Mouse (Mus musculus) spleen, postnatal 10 days (tissue): ENCODE measurements around the gene Etv6.

Source experiments
- DNase-seq, 2 experiments: peaks; one replicate each; pipeline ENCODE4 v3.0.0; 2021 to 2022; ENCODE audit warnings: low spot score in 2 of 2

Etv6 gene

DNA sequence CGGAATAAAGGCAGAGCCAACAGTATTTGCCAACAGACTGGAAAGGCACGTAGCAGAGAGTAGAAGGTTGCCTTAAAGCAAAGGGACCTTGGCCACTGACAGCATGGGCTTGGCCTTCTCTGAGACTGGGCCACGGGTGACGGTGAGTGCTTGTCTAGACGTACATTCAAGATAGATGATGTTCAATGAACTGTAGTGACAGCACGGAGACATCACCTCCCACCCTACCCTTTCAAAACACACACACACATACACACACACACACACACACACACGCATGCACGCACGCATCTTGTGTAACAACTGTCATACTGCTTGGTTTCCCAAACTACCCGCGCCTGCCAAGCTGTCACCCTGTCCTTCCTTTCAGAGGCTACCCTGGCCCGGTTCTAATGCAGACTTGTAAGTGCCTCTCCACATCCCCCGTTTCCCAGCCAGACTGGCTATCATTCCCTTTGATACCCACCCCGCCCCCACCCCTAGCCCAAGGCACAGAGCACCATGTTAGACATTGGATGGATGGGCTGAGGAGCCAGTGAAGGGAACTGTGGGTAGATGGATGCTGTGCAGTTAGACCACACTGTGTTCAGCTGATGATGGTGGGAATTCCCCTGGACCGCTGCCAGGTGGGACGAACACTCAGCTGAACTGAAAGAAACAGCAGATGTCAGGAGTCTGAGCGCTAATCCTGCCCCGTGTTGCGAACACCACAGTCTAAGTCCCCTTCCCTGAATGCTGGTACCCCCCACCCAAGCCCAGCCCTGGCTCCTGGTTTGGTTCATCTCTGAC, 172.1 kb downstream of the Etv6 start:
- peak in 1 of 2 experiments; percentile 55 for DNase-seq

DNA sequence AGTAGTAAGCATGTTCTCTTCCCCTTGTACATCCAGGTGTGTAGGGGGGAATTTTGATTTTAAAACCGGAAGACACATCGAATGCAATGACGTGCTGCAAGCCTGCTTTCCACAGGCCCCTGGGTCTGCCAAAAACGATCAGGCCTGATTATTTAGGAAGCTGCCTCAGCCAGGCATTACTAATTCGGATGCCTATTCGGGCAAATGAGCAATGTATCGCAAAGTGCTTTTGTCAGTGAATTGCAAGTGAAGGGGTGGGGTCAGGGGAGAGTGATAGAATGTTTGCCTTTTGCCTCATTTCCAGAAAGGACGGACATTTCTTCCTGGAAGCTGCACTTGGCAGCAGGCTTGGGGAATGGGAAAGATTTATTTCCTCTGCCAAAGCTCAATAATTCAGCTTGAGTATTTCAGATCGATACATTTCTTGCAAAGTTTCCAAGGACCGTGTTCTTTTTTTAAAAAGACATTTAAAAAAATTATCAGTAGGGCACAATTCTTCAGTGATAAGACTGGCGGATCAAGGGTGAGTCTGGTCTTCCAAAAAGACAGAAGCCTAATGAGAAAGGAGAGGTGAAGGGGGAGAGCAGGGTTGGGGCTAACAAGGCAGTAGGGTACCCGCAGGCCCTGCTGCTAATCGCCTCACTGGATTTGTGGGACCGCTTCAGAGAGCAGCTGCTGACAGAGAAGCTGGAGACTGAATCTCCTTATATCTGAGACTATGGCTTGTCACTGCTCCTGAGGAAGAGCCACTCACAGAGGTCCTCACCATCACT, 172.9 kb downstream of the Etv6 start:
- no peak for DNase-seq

DNA sequence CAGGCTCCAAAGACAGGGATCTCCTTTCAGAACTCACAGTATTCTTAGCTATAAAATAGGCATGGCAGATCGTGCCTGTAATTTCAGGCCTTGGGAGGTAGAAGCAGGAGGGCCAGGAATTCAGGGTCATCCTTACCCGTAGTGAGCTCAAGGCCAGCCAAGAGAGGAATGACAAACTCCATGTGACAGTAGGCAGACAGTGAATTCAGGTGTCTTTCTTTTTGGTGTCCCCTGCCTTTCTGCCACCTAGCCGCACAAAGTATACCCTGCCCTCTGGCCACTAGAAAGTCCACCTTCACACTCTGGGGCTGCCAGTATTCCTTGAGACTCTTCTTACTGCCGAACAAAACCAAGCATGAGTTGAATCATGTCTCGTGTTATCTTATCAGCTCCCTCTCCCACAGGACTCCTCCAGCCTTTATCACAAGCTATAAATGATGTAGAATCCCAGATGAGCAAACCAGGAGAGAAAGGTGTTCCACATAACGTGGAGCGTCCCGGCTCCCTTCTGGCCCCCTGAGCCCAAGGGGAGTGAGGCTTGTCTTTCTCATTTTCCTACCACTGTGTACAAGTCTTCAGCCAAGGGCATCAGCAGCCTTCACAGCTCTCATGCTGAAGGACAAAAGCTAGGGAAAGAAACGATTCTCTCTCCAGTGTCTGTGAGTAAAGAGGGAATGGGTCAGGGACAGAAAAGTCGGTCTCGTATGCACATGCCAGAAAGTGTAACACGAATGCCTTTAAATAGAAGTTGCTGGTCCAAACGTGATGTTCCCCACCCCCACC, 175.4 kb downstream of the Etv6 start:
- no peak for DNase-seq

DNA sequence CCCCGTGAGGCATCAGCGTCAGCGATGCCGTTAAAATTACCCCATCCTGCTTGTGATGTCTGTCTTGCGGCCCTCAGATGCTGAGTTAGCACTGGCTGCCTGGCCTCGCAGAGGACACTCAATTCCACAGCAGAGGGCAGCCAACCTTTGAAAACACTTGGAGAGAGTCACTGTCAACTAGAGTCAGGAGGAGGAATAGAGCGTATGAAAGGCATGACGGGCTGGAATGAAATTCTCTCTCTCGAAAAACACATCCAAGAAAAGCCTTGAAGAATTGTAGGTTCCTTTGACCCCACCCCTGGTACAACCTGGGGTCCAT, 175.9 kb downstream of the Etv6 start:
- no peak for DNase-seq

DNA sequence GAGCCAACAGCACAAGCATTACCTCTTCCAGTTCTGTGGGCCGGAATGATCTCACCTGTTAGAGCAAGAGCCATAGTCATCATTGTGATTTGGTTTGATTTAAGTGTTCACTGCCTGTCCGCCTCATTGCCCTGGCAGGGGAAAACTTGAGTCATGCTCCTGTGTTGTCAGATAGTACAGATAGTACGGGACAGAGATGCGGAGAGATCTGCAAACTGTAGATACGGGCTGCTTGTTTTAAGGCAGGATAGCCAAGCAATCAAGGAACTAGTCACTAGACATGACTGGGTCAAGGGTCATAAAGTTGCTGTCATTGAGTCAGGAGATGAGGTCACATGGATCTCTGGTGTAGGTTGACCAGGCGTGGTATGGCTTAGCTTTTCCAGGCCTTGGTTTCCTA, 182.2 kb downstream of the Etv6 start:
- no peak for DNase-seq

DNA sequence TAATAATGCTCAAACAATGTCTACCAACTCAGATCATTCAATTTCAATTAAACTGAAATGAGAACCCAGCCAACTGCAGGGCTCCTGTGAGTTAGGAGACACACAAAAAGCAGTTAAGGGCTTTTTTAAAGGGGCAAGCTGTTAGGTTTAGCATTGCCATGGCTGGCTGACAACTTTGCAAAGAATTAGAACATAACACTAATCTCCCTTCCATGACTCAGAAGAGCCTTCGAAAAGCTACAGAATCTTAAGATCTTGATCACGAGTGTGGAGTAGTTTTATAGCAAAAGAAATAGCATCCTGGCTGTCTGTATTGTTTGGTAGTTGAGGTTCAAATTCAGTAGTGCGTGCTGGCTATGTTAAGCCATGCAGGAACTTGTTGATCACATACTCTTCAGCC, 182.9 kb downstream of the Etv6 start:
- no peak for DNase-seq

DNA sequence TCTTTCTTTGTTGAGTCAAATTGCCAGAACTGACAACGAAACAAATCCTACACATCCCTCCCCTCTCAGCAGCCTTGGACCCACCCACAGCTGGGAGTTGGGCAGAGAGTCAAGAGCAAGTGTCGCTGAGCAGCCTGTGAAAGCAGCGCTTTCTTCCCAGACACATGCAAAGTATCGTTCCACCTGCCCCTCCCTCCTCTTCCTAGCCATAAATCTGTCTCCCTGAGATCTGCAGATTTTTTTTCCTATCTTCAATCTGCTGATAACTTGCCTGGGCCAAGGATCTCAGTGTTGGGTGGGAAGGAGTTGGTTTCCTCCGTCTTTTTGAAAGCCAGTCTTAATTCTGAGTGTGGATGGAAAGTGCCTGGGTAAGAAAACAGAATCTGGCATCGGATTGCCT, 183.9 kb downstream of the Etv6 start:
- no peak for DNase-seq

DNA sequence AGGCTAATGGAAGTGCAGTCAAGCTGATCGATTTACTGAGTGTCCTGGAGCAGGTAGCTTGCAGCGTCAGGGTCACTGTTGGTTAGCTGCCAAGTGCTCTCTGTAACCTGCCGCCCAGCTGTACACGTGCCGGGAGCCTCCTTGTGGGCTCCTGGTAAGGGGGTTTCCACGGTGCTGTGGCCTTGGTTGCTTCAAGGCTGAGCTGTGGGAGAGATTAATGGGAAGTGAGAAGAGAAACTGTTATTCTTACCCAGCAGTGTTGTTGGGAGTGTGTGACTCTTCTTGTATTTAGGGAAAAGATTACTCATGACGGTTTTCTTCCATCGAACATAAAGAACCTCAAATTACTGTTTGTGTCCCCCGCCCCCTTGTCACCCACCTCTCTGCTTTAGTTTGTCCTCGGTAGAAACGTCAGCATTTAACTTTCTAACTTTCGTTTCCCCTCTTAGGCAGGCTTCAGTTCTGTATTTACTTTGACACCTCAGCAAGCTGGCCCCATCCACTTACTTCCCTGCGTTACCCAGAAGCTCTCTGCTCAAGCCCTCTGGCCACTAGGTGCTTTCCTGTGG, 184.8 kb downstream of the Etv6 start:
- peak in 1 of 2 experiments; percentile 47 for DNase-seq

DNA sequence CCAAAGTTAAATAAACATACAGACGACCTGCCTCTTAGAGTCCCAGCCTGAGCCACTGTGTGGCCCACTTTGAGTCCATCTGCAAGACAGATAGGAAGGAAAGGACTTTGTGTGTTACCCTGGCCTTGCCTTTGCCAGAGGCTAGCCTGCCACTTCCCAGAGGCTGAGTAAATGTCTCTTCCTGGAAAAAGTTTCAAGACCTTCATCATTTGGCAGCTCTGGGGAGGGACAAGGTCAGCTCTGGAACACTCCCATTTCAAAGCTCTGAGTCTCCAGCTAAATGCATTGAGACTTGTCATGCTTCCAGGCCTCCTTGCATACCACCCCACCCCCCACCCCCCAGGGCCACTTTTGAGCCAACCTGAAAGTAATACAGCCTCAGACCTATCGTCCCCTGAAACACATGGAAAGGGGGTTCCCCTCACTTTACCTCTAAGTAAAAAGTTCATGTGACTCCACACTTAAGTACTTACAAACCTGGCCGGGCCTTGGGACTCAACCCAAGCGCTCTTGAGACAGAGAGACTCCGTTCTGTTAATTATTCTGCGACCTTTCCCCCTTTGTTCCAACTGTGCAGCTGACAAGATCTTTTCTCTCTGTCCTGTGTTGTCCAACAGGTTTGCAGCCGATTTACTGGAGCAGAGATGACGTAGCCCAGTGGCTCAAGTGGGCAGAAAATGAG, 186.9 kb downstream of the Etv6 start:
- no peak for DNase-seq

DNA sequence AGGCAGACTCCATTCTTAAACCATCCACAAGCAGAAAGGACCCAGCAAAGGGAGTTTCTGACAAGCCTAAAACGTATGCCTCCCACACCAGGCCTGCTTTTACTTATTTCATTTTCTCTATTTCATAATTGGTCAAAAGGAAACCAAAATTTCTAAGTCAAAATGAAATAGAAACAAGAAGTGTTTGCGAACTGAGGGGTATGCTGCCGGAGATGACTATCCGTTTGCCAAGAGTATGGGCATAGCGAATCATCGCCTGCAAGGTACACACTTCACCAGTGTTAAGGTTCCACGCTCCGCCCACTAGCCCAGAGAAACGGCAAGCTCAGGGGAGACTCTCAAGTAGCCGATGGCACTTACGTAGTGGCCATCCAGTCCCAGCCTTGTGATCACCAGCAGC, 190.1 kb downstream of the Etv6 start:
- no peak for DNase-seq

DNA sequence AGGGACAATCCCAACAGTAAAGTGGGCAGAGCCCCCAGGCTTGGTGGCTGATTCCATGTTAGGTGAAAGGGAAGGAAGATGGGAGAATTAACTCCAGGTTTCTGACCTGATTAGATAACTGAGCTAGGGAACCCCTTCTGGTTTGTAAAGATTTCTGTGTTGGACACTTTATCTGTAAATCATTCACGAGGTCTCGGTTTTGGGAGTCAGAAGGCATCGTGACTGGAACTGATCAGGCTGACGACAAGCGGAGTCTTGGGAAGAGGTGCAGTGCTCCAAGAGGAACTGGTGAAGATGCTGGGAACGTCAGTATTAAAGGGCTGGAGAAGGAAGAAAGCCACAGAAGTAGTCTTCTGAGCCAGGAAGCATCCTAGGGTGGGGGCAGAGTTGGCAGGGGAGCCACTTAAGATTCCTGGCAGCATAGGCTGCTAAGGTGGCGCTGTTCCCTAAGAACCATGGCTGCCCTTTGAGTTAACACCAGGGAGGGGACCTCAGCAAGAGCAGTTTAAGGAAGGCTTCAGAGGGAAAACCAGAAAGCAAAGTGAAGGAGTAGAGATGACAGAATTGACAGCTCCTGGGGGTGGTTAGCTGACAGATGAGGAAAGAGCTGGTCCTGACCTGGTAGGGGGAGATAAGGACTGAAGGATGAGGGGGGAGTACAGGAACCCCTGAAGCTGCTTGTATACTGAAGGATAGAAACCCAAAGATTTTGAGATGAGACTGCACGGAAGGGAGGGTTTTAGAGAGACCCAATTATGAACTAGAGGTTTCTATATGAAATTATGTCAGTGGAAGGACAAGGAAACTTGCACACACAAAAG, 191.1 kb downstream of the Etv6 start:
- no peak for DNase-seq

DNA sequence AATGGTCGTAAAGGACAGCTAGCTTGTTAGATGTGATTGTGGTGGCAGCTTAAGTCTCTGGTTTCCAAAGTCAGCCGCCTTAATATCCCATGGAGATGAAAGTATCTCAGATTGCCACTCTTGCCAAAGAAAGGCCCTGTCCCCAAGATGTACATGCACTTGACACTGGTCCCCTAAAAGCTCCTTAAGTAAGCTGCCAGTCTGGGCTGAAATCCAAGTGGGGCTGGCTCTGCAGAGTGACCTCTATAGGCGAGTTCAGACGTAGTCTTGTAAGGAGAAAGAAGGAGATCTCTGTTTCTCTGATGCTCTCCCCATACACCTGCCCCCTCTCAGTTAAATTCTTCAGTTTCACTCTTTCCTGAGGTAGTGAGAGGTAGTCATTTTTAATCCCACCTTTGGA, 200.8 kb downstream of the Etv6 start:
- no peak for DNase-seq

DNA sequence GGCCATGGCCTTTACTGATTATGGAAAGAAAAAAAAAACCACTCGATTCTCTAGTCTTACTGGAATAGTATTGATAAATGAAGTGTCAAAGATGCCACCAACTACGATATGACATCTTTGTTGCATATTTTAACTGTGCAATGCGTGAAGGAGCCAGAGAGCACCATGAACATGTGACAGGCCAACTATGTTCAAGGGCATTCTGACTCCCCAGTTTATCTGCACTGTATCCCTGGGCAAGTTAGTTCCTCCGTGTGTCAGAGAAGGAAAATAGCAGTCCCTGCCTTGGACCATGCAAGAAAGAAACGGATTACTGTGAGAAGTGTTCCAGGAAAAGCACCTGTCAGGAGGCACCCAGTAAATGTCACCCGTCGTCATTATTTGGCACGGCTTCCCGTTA, 203.0 kb downstream of the Etv6 start:
- no peak for DNase-seq

DNA sequence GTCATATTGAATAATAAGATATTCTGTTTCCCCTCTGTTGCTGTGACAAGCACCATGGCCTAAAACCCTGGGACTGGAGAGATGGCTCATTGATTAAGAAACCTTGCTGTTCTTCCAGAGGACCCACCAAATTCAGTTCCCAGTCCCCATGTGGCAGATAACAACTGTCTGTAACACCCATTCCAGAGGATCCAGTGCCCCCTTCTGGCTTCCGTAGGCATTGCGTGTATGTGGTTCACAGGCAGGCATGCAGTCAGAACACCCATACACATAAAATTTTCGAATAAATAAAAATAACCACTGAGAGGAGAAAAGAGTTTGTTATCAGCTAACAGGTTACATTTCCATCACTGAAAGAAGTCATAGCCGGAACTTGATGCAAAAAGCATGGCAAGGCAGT, 205.5 kb downstream of the Etv6 start:
- DNase-seq, result peak in 1 of 2 experiments; percentile 31

DNA sequence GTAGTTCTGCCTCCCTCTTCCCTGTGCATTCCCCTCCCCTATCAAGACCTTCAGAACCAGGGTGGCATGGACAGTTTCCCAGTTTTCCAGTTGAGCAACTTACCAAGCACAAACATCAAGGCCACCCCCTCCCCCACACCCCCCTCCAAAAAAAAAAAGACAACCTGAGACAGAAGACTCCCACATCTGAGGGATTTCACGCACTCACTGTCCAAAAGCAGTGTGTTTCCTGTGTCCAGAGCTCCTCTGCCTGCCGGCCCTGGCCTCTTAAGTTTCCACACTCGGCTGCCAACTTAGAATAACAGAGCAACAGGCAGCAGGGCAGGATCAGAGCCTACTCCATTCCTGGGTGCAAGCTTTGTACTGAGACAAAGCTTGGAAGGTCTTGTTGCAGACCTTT, 207.6 kb downstream of the Etv6 start:
- no peak for DNase-seq

DNA sequence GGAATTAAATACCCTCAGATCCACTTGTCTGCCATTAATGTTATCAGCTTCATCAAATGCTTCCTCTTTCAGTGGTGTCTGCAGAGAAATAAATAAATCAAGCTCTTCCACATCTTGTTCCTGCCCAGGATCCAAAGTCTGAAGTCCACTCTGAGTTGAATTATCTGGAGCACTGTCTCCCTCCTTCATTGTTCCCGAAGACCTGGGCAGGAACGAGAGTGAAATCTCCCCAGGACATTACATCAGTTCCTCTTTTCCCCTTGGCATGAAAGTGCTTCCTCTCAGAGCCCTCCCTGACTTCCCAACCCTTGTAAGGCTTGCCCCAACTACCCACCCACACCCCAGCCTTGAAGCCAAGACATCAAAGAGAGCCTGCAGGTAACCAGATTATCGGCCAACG, 208.0 kb downstream of the Etv6 start:
- no peak for DNase-seq

DNA sequence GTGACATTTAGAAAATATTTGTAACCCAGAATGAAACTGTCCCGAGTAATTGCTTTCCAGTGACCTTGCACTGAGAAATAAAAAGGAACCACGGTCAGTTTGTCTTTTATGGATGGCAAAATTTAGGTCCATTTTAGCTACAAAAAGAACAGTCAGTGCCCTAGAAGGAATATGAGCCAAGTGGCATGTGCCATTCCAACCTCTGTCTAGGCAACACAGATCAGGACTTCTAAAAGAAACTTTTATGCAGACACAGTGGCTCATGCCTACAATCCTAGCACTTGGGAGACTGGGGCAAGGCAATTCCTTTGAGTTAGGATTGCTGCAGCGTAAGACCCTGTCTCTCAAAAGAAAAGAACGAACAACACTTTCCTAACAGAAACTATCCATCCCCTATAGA, 208.6 kb downstream of the Etv6 start:
- DNase-seq, result no peak

DNA sequence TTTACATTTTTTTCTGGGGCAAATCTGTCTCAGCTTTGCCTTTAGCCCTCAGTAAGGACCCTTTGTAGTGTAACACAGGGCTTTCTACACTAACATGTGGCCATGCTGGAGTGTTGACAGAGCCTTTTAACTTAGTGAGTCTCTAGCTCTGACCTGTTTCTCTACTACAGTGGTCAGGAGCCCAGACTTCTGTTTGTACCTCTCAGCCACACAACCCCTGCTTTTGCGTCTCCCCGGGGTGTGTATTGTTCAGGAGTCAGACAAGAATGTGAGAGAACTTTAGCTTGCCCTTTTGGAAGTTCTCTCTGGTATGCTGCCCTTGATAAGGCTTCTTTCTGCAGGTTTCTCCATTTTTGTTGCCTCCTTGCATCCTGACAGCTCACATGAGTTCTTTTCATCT, 210.6 kb downstream of the Etv6 start:
- DNase-seq, result no peak

DNA sequence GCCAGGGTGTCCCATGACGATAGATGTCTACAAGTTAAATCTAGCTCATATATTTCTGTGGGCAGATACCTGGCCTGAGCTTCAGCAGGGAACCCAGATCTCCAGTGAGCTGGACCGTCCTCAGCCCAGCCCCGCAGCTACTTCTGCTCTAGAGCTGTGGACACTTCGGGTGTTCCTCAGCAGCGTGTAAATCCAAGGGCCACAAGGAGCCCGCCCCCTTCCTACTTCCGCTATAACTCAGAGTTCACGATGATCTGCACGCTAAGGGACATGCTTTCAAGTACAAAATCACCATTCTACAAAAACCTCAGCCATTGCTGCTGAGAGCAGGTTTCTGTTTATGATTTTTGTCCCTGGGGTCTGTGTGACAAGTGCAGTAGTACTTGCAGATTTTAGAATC, 211.8 kb downstream of the Etv6 start:
- DNase-seq, result no peak

DNA sequence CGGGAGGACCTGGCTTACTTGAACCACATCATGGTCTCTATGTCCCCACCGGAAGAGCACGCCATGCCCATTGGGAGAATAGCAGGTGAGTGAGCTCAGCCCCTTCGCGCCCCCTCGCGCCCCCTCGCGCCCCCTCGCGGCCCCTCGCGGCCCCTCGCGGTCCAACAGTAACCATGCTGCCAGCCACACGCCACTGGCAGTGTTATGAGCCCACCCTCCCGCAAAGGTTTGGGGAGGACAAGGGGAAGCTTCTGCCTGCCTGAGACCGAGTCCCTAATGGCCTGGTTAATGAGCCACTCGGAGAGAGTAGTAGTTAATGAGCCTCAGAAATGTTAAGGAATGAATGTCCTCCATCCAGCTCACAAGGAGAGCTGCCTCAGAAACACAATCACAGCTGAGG, 213.2 kb downstream of the Etv6 start:
- no peak for DNase-seq

DNA sequence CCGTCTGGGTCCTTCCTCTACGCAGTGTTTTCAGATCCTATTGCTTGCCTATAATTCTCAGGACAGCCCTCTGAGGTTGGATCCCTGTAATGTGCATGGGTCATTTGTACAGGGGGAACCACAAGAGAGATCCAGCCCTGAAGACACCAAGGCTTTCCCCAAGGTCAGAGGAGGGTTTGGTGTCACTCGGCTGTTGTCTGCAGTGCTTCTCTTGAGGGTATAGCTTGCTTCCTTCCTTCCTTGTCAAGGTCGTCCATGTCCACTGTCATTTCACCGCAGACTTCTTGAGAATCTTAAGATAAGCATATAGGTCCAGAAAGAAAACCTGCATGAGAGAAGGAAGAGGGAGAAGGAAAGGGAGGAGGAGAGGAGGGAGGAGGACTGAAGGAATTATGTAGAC, 215.3 kb downstream of the Etv6 start:
- DNase-seq, result no peak
